Mouse (Mus musculus) neural tube, embryonic 13.5 days (tissue): ENCODE measurements around the gene 1700019D03Rik. TPM values are rescaled to one million over a fixed set of nuclear protein-coding genes. Genes with fewer than 3 reads are reported as not detected.

Experiments
- ATAC-seq: fragments of 200-750 bp; cut with Nextera tagmentation; 2 replicates; pipeline ENCODE4 v1.8.0; 2017; ENCODE audit warnings: low read depth, mild to moderate bottlenecking, moderate TSS enrichment, moderate library complexity
- H3K27ac ChIP-seq: fragments of 300-500 bp; sonication (generic); replicated peaks from 2 replicates; pipeline ENCODE4 v1.5.1; 2015; ENCODE audit warnings: moderate library complexity, mild to moderate bottlenecking, inconsistent platforms
- H3K27me3 ChIP-seq: fragments of 300-500 bp; sonication (generic); 2 replicates; pipeline ENCODE4 v1.6.1; 2015; ENCODE audit warnings: mild to moderate bottlenecking, inconsistent platforms
- H3K36me3 ChIP-seq: fragments of 300-500 bp; sonication (generic); 2 replicates; pipeline ENCODE4 v1.6.1; 2015; ENCODE audit warnings: mild to moderate bottlenecking, inconsistent platforms
- H3K4me1 ChIP-seq: fragments of 300-500 bp; sonication (generic); replicated peaks from 2 replicates; pipeline ENCODE4 v1.6.1; 2015; ENCODE audit warnings: inconsistent platforms
- H3K4me2 ChIP-seq: fragments of 300-500 bp; sonication (generic); 2 replicates; pipeline ENCODE4 v1.6.1; 2015; ENCODE audit warnings: inconsistent platforms, mild to moderate bottlenecking, moderate library complexity
- H3K4me3 ChIP-seq: fragments of 300-500 bp; sonication (generic); 2 replicates; pipeline ENCODE4 v1.5.1; 2015; ENCODE audit warnings: mild to moderate bottlenecking, inconsistent platforms
- H3K9ac ChIP-seq: fragments of 300-500 bp; sonication (generic); 2 replicates; pipeline ENCODE4 v1.6.1; 2015; ENCODE audit warnings: moderate library complexity, mild to moderate bottlenecking, inconsistent platforms
- H3K9me3 ChIP-seq: fragments of 300-500 bp; sonication (generic); 2 replicates; pipeline ENCODE4 v1.6.1; 2016; ENCODE audit warnings: inconsistent platforms
- WGBS: fragments of 180-500 bp; shearing (Covaris S2); methylation state at CpG from one replicate; pipeline ENCODE4 v1.1.7; 2015; 5-methylcytosine and 5-hydroxymethylcytosine counted together
- polyA plus RNA-seq: library from polyadenylated mRNA; unstranded; fragments of >200 nt; fragmentation: Nextera tagmentation; extraction: Ambion mirVana; gene quantifications from 2 replicates; pipeline ENCODE4 v1.2.1, GENCODE M21; 2015

The 1700019D03Rik gene
- polyA plus RNA-seq, 1 experiment from 2014 or later, result 4.6 TPM

GRCm38 (mm10) chr1:53015606-53016005 is 4.4 kb downstream of the 1700019D03Rik start:
- H3K4me1 ChIP-seq, result no peaks in the 10 kb centered on the region
- no peak overlapping the region for H3K4me3 ChIP-seq
- ATAC-seq, result no peak
- no peak overlapping the region for H3K4me2 ChIP-seq
- H3K27ac ChIP-seq, result no peak overlapping the region
- H3K9me3 ChIP-seq, result no peaks in the 10 kb centered on the region
- no peaks in the 10 kb centered on the region for H3K36me3 ChIP-seq
- H3K9ac ChIP-seq, result no peak overlapping the region
- 62% methylated on average over 5 of the region's 5 CpGs for WGBS
- no peaks in the 10 kb centered on the region for H3K27me3 ChIP-seq

- Histone ChIP-seq H3K27me3 (no peaks in the 10 kb centered on the region), H3K4me3 (no peak overlapping the region), H3K4me1 (no peaks in the 10 kb centered on the region), H3K27ac (no peak overlapping the region), H3K4me2 (no peak overlapping the region), H3K36me3 (no peaks in the 10 kb centered on the region), H3K9me3 (no peaks in the 10 kb centered on the region), H3K9ac (no peak overlapping the region)
- 92% methylated on average over 6 of the region's 6 CpGs for WGBS
- no peak for ATAC-seq
These were observed 5.3 kb downstream of the 1700019D03Rik start for GRCm38 (mm10) chr1:53014716-53015115.

GRCm38 (mm10) chr1:52986692-52987091 is 33.3 kb downstream of the 1700019D03Rik start:
- WGBS, result 72% methylated on average over 5 of the region's 5 CpGs
- H3K9ac ChIP-seq, result no peak overlapping the region
- H3K4me2 ChIP-seq, result no peak overlapping the region
- H3K9me3 ChIP-seq, result no peaks in the 10 kb centered on the region
- H3K4me1 ChIP-seq, result no peaks in the 10 kb centered on the region
- H3K4me3 ChIP-seq, result no peak overlapping the region
- no peak for ATAC-seq
- H3K36me3 ChIP-seq, result no peaks in the 10 kb centered on the region
- no peak overlapping the region for H3K27ac ChIP-seq
- H3K27me3 ChIP-seq, result no peaks in the 10 kb centered on the region

- Histone ChIP-seq H3K27ac (no peak overlapping the region), H3K4me1 (0 out of 2 replicates have a peak, but pooled peaks cover 4% of the 10 kb centered on the region), H3K4me3 (no peak overlapping the region), H3K27me3 (no peaks in the 10 kb centered on the region), H3K36me3 (no peaks in the 10 kb centered on the region), H3K9me3 (no peaks in the 10 kb centered on the region), H3K4me2 (no peak overlapping the region), H3K9ac (no peak overlapping the region)
- no peak for ATAC-seq
- 82% methylated on average over 5 of the region's 5 CpGs for WGBS
These were observed 46.8 kb downstream of the 1700019D03Rik start for GRCm38 (mm10) chr1:52973198-52973597.

- ATAC-seq, result peak; percentile 67
These were observed 48.0 kb downstream of the 1700019D03Rik start for GRCm38 (mm10) chr1:52971881-52972503.

GRCm38 (mm10) chr1:52964581-52964980 is 55.4 kb downstream of the 1700019D03Rik start:
- Histone ChIP-seq H3K27me3 (no peaks in the 10 kb centered on the region), H3K36me3 (no peaks in the 10 kb centered on the region), H3K9me3 (no peaks in the 10 kb centered on the region), H3K4me2 (no peak overlapping the region), H3K4me3 (no peak overlapping the region), H3K27ac (no peak overlapping the region), H3K4me1 (0 out of 2 replicates have a peak, but pooled peaks cover 5% of the 10 kb centered on the region), H3K9ac (no peak overlapping the region)
- no peak for ATAC-seq
- WGBS, result 70% methylated on average over 8 of the region's 8 CpGs

More at GRCm38 (mm10) chr1:52971881-52972503, 48.0 kb downstream of the 1700019D03Rik start:
- Histone ChIP-seq H3K4me3 (no peak overlapping the region), H3K27ac (no peak overlapping the region), H3K9me3 (no peaks in the 10 kb centered on the region), H3K4me1 (0 out of 2 replicates have a peak, but pooled peaks cover 8% of the 10 kb centered on the region), H3K27me3 (no peaks in the 10 kb centered on the region), H3K36me3 (no peaks in the 10 kb centered on the region), H3K9ac (no peak overlapping the region), H3K4me2 (no peak overlapping the region)
- WGBS, result 66% methylated on average over 2 of the region's 2 CpGs

- H3K9me3 ChIP-seq, result no peaks in the 10 kb centered on the region
- H3K9ac ChIP-seq, result no peak overlapping the region
- H3K4me1 ChIP-seq, result 0 out of 2 replicates have a peak, but pooled peaks cover 5% of the 10 kb centered on the region
- WGBS, result 81% methylated on average over 2 of the region's 2 CpGs
- H3K27ac ChIP-seq, result no peak overlapping the region
- H3K36me3 ChIP-seq, result no peaks in the 10 kb centered on the region
- H3K4me2 ChIP-seq, result no peak overlapping the region
- no peak overlapping the region for H3K4me3 ChIP-seq
- no peak for ATAC-seq
- H3K27me3 ChIP-seq, result no peaks in the 10 kb centered on the region
These were observed 56.9 kb downstream of the 1700019D03Rik start for GRCm38 (mm10) chr1:52963097-52963496.

- H3K9ac ChIP-seq, result no peak overlapping the region
- no peak overlapping the region for H3K4me2 ChIP-seq
- H3K27me3 ChIP-seq, result no peaks in the 10 kb centered on the region
- no peak overlapping the region for H3K4me3 ChIP-seq
- H3K4me1 ChIP-seq, result no peaks in the 10 kb centered on the region
- H3K9me3 ChIP-seq, result no peaks in the 10 kb centered on the region
- no peak overlapping the region for H3K27ac ChIP-seq
- no peaks in the 10 kb centered on the region for H3K36me3 ChIP-seq
- WGBS, result 86% methylated on average over 6 of the region's 6 CpGs
- no peak for ATAC-seq
These were observed 59.8 kb downstream of the 1700019D03Rik start for GRCm38 (mm10) chr1:52960191-52960590.

- ATAC-seq, result no peak
- Histone ChIP-seq H3K4me2 (no peak overlapping the region), H3K4me1 (peaks cover 19% of the 10 kb centered on the region), H3K27me3 (no peaks in the 10 kb centered on the region), H3K36me3 (no peaks in the 10 kb centered on the region), H3K27ac (no peak overlapping the region), H3K9me3 (no peaks in the 10 kb centered on the region), H3K9ac (no peak overlapping the region), H3K4me3 (no peak overlapping the region)
- WGBS, result 81% methylated on average over 4 of the region's 4 CpGs
These were observed 63.2 kb downstream of the 1700019D03Rik start for GRCm38 (mm10) chr1:52956746-52957145.

GRCm38 (mm10) chr1:52955102-52955501 is 64.9 kb downstream of the 1700019D03Rik start:
- H3K9me3 ChIP-seq, result no peaks in the 10 kb centered on the region
- no peak overlapping the region for H3K4me3 ChIP-seq
- no peak overlapping the region for H3K9ac ChIP-seq
- 0 out of 2 replicates have a peak, but pooled peaks cover 3% of the 10 kb centered on the region for H3K27me3 ChIP-seq
- peaks cover 19% of the 10 kb centered on the region for H3K4me1 ChIP-seq
- no peaks in the 10 kb centered on the region for H3K36me3 ChIP-seq
- WGBS, result 43% methylated on average over 6 of the region's 6 CpGs
- H3K27ac ChIP-seq, result no peak overlapping the region
- ATAC-seq, result no peak
- H3K4me2 ChIP-seq, result no peak overlapping the region

- Histone ChIP-seq H3K36me3 (no peaks in the 10 kb centered on the region), H3K9ac (no peak overlapping the region), H3K9me3 (no peaks in the 10 kb centered on the region), H3K4me3 (no peak overlapping the region), H3K27ac (no peak overlapping the region), H3K4me1 (peaks cover 19% of the 10 kb centered on the region), H3K4me2 (no peak overlapping the region), H3K27me3 (0 out of 2 replicates have a peak, but pooled peaks cover 3% of the 10 kb centered on the region)
- 79% methylated on average over 2 of the region's 2 CpGs for WGBS
- ATAC-seq, result no peak
These were observed 65.5 kb downstream of the 1700019D03Rik start for GRCm38 (mm10) chr1:52954456-52954855.

GRCm38 (mm10) chr1:52953548-52953947 is 66.4 kb downstream of the 1700019D03Rik start:
- Histone ChIP-seq H3K27ac (no peak overlapping the region), H3K4me1 (peaks cover 19% of the 10 kb centered on the region), H3K9me3 (no peaks in the 10 kb centered on the region), H3K4me2 (peak overlapping the region; percentile 97), H3K36me3 (no peaks in the 10 kb centered on the region), H3K9ac (no peak overlapping the region), H3K4me3 (peak overlapping the region; percentile 58), H3K27me3 (0 out of 2 replicates have a peak, but pooled peaks cover 3% of the 10 kb centered on the region)
- peak; percentile 52; the same call in 1 of the 2 replicates for ATAC-seq
- 3% methylated on average over 4 of the region's 4 CpGs for WGBS
